Mouse (Mus musculus) frontal cortex, adult (tissue): ENCODE measurements around the gene Trhde.
A peak's percentile ranks its signal among the peaks of the same experiment; 100 is the strongest.

Source experiments
- ATAC-seq: cut with Nextera tagmentation; 2 replicates; pipeline ENCODE4 v1.9.2; 2017; ENCODE audit warnings: mild to moderate bottlenecking, moderate library complexity, mixed read lengths; ENCODE audit not compliant: low TSS enrichment

The Trhde gene

DNA sequence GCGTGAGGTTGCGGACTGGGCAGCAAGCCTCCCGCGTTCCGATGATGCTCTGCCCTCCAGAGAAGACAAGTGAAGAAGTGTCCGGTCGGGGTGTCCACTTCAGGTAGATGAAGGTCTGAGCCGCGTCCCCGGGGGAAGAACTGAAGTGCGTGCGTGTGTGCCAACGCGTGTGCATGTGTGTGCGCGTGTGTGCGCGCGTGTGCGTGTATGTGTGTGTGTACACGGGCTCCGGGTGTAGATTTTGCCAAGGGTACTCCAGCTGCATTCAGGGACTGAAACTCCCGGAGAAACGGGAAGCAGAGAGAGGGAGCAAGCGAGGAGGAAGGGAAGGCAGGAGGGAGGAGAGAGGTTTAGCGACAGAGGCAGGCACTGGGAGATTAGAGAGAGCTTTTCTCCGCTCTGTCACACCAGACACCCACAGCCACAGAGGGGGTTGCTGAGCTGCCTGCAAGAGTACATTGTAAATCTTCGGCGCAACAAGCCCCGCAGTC, at the start of gene Trhde:
Trhde (minus strand) TSS at position 147 of the 491 bp plus-strand sequence.
- ATAC-seq, result peak; percentile 72

- ATAC-seq, result peak; percentile 64
Observed at GRCm38 (mm10) chr10:114841966-114842365, 39.9 kb upstream of the Trhde start.

DNA sequence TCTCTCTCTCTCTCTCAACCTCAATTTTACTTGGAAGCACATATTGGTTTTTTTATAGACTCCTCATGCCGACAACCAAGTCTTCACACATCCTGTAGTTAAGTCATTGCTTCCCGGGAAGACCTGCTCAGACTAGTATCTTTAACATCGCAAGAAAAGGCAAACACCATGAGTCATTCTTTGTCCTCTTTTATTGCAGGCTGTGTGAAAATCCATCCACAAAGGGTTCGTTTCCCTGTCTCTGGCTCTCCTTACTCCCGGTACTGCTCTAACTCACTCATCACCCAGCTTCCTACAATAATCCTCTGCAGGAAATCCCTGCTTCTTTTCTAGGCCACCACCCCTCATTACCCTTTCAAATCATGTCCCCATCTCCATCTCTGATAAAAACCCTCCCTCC, 39.3 kb upstream of the Trhde start:
- ATAC-seq, result peak; percentile 90

GRCm38 (mm10) chr10:114831313-114831712, 29.2 kb upstream of the Trhde start:
- peak; percentile 98 for ATAC-seq

DNA sequence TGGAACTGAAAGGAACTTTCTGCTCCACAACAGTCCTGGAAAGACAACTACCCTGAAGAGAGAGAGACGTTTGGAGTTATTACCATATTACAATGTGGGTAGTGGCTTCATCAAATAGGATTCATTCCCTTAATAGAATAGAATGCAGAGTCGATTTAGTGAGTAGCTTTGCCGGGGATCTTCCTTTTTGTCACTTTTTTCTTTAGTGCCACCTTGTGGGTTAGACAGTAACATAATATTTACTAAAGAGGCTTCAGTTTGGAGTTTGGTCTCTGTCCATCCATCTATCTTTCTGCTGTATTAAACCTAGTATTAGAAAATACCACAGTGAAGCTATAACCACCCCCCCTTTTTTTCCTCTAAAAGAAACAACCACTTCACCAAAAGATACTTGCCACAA, 6.7 kb upstream of the Trhde start:
- peak; percentile 60; the same call in 1 of the 2 replicates for ATAC-seq

GRCm38 (mm10) chr10:114805884-114806283, 3.8 kb upstream of the Trhde start:
- ATAC-seq, result no peak

DNA sequence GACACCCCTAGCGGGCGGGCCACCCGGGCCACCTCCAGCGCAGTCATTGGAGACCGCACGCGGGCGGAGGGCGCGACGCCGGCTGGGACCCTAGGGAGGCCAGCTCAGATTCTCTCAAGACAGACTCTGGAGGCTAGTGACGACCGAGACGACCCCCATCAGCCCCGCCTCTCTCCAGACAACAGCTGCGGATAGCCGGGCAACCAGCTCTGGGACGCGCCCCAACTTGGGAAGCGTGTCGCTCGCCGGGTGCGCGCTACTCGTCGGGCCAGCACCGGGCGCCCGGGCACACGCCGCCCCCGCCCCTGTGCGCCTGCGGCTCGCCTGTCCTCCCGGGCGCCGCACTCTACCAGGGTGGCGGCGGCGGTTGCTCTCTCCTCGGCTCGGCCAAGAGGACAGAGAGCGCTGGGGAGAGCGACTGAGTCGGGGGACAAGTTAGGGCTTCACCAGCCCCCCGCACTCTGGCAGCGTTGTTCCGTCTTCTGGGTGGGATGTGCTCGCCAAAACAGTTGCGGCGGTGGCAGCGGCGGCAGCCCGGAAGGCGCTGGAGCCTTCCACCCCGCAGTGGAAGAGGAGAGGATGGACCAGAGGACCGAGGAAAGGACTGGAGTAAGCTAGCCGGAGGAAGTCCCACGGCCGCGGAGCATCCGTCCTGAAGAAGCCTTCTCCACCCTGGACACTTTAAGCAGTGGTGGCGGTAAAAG, 498 bp downstream of the Trhde start:
- ATAC-seq, result peak; percentile 45

DNA sequence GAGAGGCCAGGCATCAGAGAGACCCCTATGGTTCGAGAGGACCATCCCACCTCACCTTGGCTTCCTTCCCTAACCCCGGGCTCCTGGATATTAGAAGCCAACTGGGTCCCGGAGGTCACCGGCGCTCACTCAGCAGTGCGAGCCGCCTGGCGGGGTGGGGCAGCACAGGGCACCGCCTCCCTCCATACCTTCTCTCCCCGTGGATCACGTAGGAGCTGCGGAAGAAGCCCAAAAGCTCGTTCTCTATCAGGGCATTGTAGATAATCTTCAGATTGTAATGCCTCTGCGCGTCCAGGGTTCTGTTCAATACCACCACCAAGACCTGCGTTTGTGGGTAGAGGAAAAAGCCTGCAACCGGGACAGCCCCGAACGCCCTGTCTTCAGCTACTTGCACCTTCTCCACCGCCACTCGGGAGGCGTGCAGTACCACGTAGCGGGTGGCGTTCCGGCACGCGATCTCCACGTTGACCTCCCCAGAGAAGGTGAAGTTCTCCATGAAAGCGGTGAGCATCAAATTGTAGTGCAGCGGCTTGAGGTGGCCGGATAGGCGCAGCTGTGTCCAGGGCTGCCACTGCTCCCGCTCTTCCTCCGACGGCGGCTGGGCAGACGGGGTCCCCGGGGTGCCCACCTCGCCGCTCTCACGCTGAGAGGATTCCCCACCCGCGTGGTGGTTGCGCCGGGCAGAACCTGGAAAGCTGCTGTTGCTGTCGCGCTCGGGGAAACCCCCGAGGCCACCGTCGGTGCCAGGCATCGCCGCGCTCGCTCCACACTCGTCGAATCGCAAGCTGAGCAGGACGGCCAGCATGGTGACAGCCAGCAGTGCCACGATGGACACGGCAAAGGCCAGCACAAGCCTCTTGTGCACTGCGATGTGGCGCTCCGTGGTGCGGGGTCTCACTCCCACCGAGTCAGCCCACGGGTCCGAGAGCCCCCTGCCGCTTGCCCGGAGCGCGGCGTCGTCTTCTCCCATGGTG, 1.5 kb downstream of the Trhde start:
- ATAC-seq, result no peak

- ATAC-seq, result no peak
Observed at GRCm38 (mm10) chr10:114799481-114799880, 2.6 kb downstream of the Trhde start.

GRCm38 (mm10) chr10:114798788-114799187, 3.3 kb downstream of the Trhde start:
- ATAC-seq, result no peak

DNA sequence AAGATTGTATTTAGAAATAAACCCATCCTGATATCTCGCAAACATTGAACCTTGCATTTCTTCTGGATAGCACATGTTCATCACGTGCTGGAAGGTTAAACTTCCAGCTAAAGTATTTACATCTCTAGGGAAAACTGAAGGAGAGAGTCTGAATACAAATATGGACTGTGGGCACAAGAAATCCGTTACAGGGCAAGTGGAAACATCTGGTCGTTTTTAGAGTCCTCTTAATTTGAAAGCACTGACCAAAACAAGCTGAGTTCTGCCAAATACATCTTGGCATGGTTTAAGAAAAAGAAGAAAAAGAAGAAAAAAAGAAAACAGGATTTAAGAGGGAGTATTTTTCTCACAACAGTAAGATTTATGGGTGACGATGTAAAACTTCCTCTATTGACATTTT, 3.9 kb downstream of the Trhde start:
- ATAC-seq, result no peak

DNA sequence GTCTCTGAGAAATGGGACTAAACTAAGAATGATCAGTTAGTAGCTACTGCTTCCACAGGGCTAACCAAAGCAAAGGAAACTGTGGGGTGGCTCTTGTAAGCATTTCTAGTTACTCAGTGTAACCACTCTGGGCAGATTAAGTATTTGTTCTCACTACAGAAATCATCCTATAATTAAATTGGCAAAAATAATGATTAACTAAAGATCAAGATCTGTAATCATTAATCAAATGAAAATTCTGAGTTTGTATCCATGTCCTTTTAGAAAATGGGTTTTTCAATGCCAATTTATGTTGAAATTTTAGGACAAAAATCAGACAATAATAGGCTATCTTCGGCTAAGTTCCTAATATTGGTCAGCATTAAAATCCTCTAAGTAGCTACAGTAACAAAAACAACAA, 4.4 kb downstream of the Trhde start:
- ATAC-seq, result no peak

GRCm38 (mm10) chr10:114796872-114797271, 5.2 kb downstream of the Trhde start:
- ATAC-seq, result no peak

DNA sequence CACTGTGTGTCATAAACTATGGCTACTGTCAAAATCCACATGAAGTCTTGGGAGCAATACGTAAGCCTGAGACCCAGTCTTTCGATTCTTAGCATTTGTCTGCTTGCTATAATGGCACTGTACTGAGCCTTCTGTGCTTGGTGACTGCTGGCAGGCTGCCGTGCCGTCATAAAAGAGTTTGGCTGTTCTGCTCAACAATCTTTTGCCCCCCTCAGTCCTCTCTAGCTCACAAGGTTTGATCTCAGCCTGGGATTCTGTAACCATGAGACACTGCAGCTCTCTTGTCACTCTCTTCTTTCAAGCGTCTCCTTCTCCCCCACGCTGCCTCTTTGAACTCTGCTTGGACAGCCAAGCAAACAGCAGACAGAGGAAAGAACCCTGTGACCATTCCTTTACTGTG, 7.9 kb downstream of the Trhde start:
- peak; percentile 29; the same call in 1 of the 2 replicates for ATAC-seq

GRCm38 (mm10) chr10:114765914-114766313, 36.2 kb downstream of the Trhde start:
- no peak for ATAC-seq

DNA sequence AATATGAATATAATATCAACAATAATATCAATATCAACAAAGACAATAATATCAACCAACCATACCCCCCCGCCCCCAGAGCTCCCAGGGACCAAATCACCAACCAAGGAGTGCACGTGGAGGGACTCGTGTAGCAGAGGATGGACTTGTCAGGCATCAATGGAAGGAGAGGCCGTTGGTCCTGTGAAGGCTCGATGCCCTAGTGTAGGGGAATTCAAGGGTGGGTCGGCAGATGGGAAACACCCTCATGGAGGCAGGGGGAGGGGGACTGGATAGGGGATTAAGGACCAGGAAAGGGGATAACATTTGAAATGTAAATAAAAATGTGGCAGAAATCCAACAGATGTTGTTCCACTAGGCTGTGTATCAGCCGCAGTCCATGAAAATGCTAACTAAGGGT, 40.0 kb downstream of the Trhde start:
- ATAC-seq, result no peak

DNA sequence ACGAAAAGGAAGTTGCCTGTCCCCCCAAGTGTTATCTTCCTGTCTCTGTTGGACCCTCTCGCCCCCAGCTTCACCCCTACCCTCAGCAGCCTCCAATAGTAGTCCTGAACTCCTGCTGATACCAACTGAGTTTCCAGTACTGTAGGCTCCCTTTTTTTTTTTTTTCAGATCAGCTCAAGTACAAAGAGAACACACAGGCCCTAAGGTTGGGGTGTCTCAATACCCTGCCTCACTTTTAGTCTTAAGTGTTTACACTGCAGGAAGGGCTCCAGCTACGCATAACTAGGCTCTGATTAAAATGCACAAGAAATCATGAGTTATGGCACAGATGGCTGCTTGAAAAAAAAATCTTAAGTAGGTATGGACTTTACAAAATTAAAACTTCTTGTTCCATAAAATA, 42.9 kb downstream of the Trhde start:
- ATAC-seq, result no peak

- peak; percentile 68 for ATAC-seq
Observed at GRCm38 (mm10) chr10:114758614-114759013, 43.5 kb downstream of the Trhde start.

DNA sequence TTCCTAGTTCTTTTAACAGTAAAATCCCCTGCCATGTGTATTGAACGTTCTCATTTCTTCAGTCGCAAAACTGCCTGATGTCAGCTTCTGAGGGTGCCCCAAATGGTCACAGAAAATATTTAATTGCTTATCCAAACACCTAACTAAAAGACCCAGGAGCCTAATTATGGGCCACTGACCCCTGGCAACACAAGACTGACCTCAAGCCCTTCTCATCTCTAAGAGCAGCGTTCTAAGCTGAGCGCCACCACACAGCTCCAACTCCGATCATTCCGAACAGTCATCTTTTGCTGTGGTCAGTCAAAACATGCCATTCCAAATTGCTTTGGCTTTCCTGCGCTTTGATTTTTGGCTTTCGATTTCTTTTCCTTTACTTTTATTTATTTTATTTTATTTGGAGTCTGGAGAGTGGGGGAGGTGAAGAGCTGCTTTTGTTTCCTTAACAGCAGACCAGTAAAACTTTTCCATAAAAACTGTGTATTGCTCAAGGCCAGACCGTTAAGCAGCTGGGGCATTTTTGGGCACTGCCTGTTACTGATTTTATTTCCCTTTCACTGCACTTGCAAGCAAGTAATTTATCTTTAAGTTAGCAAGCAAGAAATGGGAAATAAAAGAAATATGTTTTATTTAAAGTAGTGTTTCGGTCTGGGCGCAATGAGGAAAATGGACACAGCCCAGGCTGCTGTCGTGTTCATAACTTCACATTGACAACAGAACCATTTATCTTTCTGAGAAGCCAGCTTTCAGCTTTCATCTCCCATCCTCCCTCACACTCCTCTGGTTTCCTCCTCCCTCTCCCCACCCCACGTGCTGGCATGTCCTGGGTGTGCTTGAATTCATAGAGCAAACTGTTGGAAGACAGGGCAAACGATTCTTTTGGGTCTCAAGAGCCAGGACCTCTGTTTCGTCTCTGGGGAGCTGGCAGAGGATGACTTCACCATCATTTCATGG, 59.1 kb downstream of the Trhde start:
- no peak for ATAC-seq

GRCm38 (mm10) chr10:114739916-114740315, 62.2 kb downstream of the Trhde start:
- no peak for ATAC-seq

GRCm38 (mm10) chr10:114737581-114737980, 64.5 kb downstream of the Trhde start:
- ATAC-seq, result peak; percentile 93
